Mouse (Mus musculus): ENCODE measurements around the gene Adcy4. TPM values are rescaled to one million over a fixed set of nuclear protein-coding genes. Genes with fewer than 3 reads are reported as not detected.
"Not testable (repeated sequence)": the region's sequence is repeated elsewhere in the genome, so short reads cannot be mapped to it uniquely, and the experiment has no call there.

Gene Adcy4
- polyA plus RNA-seq, 1 experiment = 4.1 TPM

- Histone ChIP-seq H3K4me3 (replicated peaks; ENCODE audit: insufficient read depth, low read depth, low read length) (no peak overlapping the region), H3K27me3 (ENCODE audit: control insufficient read depth, insufficient read depth, low read length) (no peaks in the 10 kb centered on the region), H3K4me1 (ENCODE audit: control insufficient read depth, insufficient read depth, low read length) (peaks cover 6% of the 10 kb centered on the region; the same call in 1 of the 2 replicates), H3K27ac (ENCODE audit: insufficient read depth, low read length) (no peak overlapping the region)
- 82% methylated on average over 7 of the region's 7 CpGs for WGBS
- no peak for DNase-seq
- TF ChIP-seq CTCF (IDR thresholded peaks at IDR 0.05; ENCODE audit: borderline replicate concordance, insufficient read depth, low read depth, low read length) (no peak), POLR2A (IDR thresholded peaks at IDR 0.05; ENCODE audit: borderline replicate concordance, insufficient read depth, low read length) (no peak)
Observed at GRCm38 (mm10) chr14:55763166-55763565, 20.7 kb downstream of the Adcy4 start.

- H3K27me3 ChIP-seq (ENCODE audit: control insufficient read depth, insufficient read depth, low read length) = no peaks in the 10 kb centered on the region
Observed at GRCm38 (mm10) chr14:55762001-55762821, 21.7 kb downstream of the Adcy4 start.

DNA sequence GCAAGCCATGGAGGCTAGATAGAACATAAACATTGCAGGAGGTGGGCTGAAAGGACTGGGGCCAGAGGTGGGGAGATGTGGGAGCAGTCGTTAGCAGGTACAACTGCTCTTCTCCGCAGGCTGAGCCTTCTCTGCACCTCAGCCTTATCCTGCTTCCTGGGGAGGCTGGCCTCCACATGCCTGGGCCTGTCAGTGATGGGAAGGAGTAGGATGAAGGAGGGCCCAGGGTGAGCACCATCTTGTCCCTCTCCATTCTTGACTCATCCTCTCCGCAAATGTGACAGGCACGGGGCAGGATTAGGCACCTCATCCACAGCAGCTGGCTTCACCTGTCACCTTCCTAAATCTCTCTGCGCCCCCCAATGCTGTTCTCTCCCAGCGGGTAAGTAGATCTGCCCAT lies 22.7 kb downstream of the Adcy4 start, which contains the start of gene Ltb4r2:
Gene Ltb4r2 (plus strand): TSS at position 266 of the 400 bp plus-strand sequence.
- no peaks in the 10 kb centered on the region for H3K27me3 ChIP-seq (ENCODE audit: control insufficient read depth, insufficient read depth, low read length)
- DNase-seq = no peak
- no peak within 1 kb of the TSS for H3K27ac ChIP-seq (ENCODE audit: insufficient read depth, low read length)
- WGBS = 91% methylated on average over 6 of the region's 6 CpGs
- peak within 1 kb of the TSS; percentile 43 for H3K4me3 ChIP-seq (replicated peaks; ENCODE audit: insufficient read depth, low read depth, low read length)
- TF ChIP-seq CTCF (IDR thresholded peaks at IDR 0.05; ENCODE audit: borderline replicate concordance, insufficient read depth, low read depth, low read length) (no peak), POLR2A (IDR thresholded peaks at IDR 0.05; ENCODE audit: borderline replicate concordance, insufficient read depth, low read length) (no peak)
- H3K4me1 ChIP-seq (ENCODE audit: control insufficient read depth, insufficient read depth, low read length) = 0 out of 2 replicates have a peak, but pooled peaks cover 2% of the 10 kb centered on the region

More at GRCm38 (mm10) chr14:55762001-55762821, 21.7 kb downstream of the Adcy4 start:
- Histone ChIP-seq H3K27ac (ENCODE audit: insufficient read depth, low read length) (no peak overlapping the region), H3K4me1 (ENCODE audit: control insufficient read depth, insufficient read depth, low read length) (peaks cover 5% of the 10 kb centered on the region; the same call in 1 of the 2 replicates), H3K4me3 (replicated peaks; ENCODE audit: insufficient read depth, low read depth, low read length) (peak overlapping the region; percentile 43)
- DNase-seq = peak; percentile 46 to 57
- 2% methylated on average over 77 of the region's 77 CpGs for WGBS
- TF ChIP-seq POLR2A (IDR thresholded peaks at IDR 0.05; ENCODE audit: borderline replicate concordance, insufficient read depth, low read length) = no peak
- peak; percentile 22; the same call in 1 of the 2 replicates for TF ChIP-seq CTCF (IDR thresholded peaks at IDR 0.05; ENCODE audit: borderline replicate concordance, insufficient read depth, low read depth, low read length)

GRCm38 (mm10) chr14:55760156-55760555 lies 23.7 kb downstream of the Adcy4 start:
- not testable (repeated sequence) for H3K27ac ChIP-seq (ENCODE audit: insufficient read depth, low read length); H3K27me3 ChIP-seq (ENCODE audit: control insufficient read depth, insufficient read depth, low read length); H3K4me3 ChIP-seq (replicated peaks; ENCODE audit: insufficient read depth, low read depth, low read length); H3K4me1 ChIP-seq (ENCODE audit: control insufficient read depth, insufficient read depth, low read length)
- peak; percentile 53 for TF ChIP-seq CTCF (IDR thresholded peaks at IDR 0.05; ENCODE audit: borderline replicate concordance, insufficient read depth, low read depth, low read length)
- 2% methylated on average over 6 of the region's 6 CpGs for WGBS
- peak; percentile 77 to 88 for DNase-seq

DNA sequence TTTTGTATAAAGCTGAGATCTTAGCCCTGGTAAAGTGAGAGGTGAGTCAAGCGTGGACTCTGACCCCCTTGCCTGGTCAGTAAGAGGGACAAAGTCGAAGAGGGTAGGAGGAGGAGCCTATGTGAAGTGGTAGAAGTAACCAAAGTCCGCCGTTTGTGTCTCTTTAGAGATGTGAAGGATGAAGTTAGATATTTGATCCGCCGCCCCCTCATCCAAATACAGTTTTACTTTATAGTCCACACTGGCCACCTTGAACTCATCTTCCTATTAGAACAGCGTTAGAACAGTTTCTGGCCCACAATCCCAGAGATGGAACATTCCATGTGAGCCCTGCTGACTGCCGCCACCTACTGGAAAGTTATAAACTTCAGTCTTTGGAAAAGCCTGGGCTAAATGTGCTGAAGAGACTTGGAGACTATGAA lies 25.5 kb downstream of the Adcy4 start, which contains the start of gene Cideb:
Gene Cideb (minus strand): TSS at position 96 of the 422 bp plus-strand sequence.
- 17% methylated on average over 8 of the region's 8 CpGs for WGBS
- Histone ChIP-seq H3K27ac (ENCODE audit: insufficient read depth, low read length) (no peak within 1 kb of the TSS), H3K4me1 (ENCODE audit: control insufficient read depth, insufficient read depth, low read length) (0 out of 2 replicates have a peak, but pooled peaks cover 2% of the 10 kb centered on the region), H3K27me3 (ENCODE audit: control insufficient read depth, insufficient read depth, low read length) (no peaks in the 10 kb centered on the region), H3K4me3 (replicated peaks; ENCODE audit: insufficient read depth, low read depth, low read length) (no peak within 1 kb of the TSS)
- TF ChIP-seq CTCF (IDR thresholded peaks at IDR 0.05; ENCODE audit: borderline replicate concordance, insufficient read depth, low read depth, low read length) = peak; percentile 53; the same call in 1 of the 2 replicates
- no peak for TF ChIP-seq POLR2A (IDR thresholded peaks at IDR 0.05; ENCODE audit: borderline replicate concordance, insufficient read depth, low read length)
- DNase-seq = peak; percentile 36 to 39

DNA sequence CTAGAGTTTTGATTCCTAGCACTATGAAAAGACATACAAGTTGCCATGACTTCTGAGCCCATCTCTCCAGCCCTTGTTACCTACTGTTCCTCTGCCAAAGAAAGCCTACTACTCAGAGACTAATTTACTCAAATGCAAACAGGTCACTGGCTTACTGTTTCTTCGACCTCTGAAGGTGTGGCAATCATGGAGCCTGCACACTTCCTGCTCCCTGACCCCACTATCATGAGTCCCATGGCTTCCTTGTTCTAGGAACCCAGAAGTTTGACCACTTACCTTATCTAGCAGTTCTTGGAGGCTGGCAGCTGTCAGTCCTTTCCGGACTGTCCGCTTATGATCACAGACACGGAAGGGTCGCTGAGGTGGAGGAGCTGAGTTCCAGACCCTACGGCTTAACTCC lies 26.3 kb downstream of the Adcy4 start:
- 86% methylated on average over 6 of the region's 6 CpGs for WGBS
- Histone ChIP-seq H3K27ac (ENCODE audit: insufficient read depth, low read length) (no peak overlapping the region), H3K4me1 (ENCODE audit: control insufficient read depth, insufficient read depth, low read length) (0 out of 2 replicates have a peak, but pooled peaks cover 2% of the 10 kb centered on the region), H3K4me3 (replicated peaks; ENCODE audit: insufficient read depth, low read depth, low read length) (no peak overlapping the region), H3K27me3 (ENCODE audit: control insufficient read depth, insufficient read depth, low read length) (no peaks in the 10 kb centered on the region)
- TF ChIP-seq POLR2A (IDR thresholded peaks at IDR 0.05; ENCODE audit: borderline replicate concordance, insufficient read depth, low read length) (no peak), CTCF (IDR thresholded peaks at IDR 0.05; ENCODE audit: borderline replicate concordance, insufficient read depth, low read depth, low read length) (no peak)
- no peak for DNase-seq

DNA sequence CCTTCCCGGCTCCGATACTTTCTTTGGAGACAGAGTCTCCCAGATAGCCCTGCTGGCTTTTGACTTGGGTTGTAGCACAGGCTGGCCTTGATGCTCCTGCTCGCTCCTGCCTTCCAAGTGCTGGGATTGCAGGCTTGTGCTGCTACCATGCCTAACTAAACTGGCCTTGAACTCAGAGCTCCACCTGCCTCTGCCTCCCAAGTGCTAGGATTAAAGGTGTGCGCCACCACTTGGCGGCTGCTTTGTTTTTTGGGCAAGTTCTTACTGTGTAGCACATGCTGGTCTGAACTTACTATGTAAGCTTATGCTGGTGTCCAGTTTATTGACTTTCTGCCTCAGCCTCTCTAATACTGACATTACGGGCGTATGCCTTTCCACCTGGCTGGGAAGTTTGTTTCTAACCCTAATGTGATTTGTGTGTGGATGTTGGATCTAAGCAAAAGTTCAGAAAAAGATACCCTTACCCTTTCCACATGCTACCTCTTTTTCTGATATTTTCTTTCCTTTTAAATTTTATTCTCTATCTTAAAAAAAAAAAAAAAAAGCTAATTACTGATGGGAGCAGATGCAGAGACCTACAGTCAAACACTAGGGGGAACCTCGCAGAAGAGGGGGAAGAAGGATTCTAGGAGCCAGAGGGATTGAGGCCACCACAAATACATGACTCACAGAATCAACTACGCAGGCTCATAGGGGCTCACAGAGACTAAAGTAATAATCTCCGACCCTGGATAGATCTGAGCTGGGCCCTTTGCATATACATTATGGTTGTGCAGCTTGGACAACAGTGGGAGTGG lies 36.6 kb downstream of the Adcy4 start:
- no peak for DNase-seq
- TF ChIP-seq POLR2A (IDR thresholded peaks at IDR 0.05; ENCODE audit: borderline replicate concordance, insufficient read depth, low read length) (no peak), CTCF (IDR thresholded peaks at IDR 0.05; ENCODE audit: borderline replicate concordance, insufficient read depth, low read depth, low read length) (no peak)
- no peak overlapping the region for H3K27ac ChIP-seq (ENCODE audit: insufficient read depth, low read length)
- H3K4me3 ChIP-seq (replicated peaks; ENCODE audit: insufficient read depth, low read depth, low read length) = no peak overlapping the region
- no peaks in the 10 kb centered on the region for H3K27me3 ChIP-seq (ENCODE audit: control insufficient read depth, insufficient read depth, low read length)
- 0 out of 2 replicates have a peak, but pooled peaks cover 4% of the 10 kb centered on the region for H3K4me1 ChIP-seq (ENCODE audit: control insufficient read depth, insufficient read depth, low read length)
- WGBS = 89% methylated on average over 10 of the region's 10 CpGs

All from cerebellum, adult 2 months (tissue).